Mouse (Mus musculus) forebrain, embryonic 16.5 days (tissue): Measurements from ENCODE around the gene Col5a1. TPM values are rescaled to one million over a fixed set of nuclear protein-coding genes. Genes with fewer than 3 reads are reported as not detected.

ENCODE experiments used
- ATAC-seq: fragments of 200-750 bp; cut with Nextera tagmentation; 2 replicates; pipeline ENCODE4 v1.8.0; 2017; ENCODE audit warnings: mild to moderate bottlenecking, moderate library complexity
- H3K27ac ChIP-seq: fragments of 300-500 bp; sonication (generic); 2 replicates; pipeline ENCODE4 v1.5.1; 2014; ENCODE audit warnings: low read length, control low read depth
- H3K27me3 ChIP-seq: fragments of 300-500 bp; sonication (generic); replicated peaks from 2 replicates; pipeline ENCODE4 v1.6.1; 2014; ENCODE audit warnings: low read length; ENCODE audit not compliant: control insufficient read depth, insufficient read depth
- H3K36me3 ChIP-seq: fragments of 300-500 bp; sonication (generic); 2 replicates; pipeline ENCODE4 v1.6.1; 2014; ENCODE audit not compliant: control insufficient read depth, insufficient read depth
- H3K4me1 ChIP-seq: fragments of 300-500 bp; sonication (generic); replicated peaks from 2 replicates; pipeline ENCODE4 v1.6.1; 2014; ENCODE audit warnings: low read length; ENCODE audit not compliant: control insufficient read depth, insufficient read depth
- H3K4me2 ChIP-seq: fragments of 300-500 bp; sonication (generic); 2 replicates; pipeline ENCODE4 v1.6.1; 2014; ENCODE audit warnings: mild to moderate bottlenecking, low read length, control low read depth
- H3K4me3 ChIP-seq: fragments of 300-500 bp; sonication (generic); replicated peaks from 2 replicates; pipeline ENCODE4 v1.5.1; 2014; ENCODE audit warnings: mild to moderate bottlenecking, low read length, control low read depth
- H3K9ac ChIP-seq: fragments of 300-500 bp; sonication (generic); replicated peaks from 2 replicates; pipeline ENCODE4 v1.6.1; 2014; ENCODE audit warnings: low read depth, low read length, control low read depth
- H3K9me3 ChIP-seq: fragments of 300-500 bp; sonication (generic); 2 replicates; pipeline ENCODE4 v1.6.1; 2016; ENCODE audit warnings: low read length; ENCODE audit not compliant: control insufficient read depth
- WGBS: fragments of 180-500 bp; shearing (Covaris S2); extraction: QIAGEN DNeasy Blood & Tissue Kit; methylation state at CpG from one replicate; pipeline ENCODE4 v1.1.7; 2014; 5-methylcytosine and 5-hydroxymethylcytosine counted together
- polyA plus RNA-seq: library from polyadenylated mRNA; unstranded; fragments of >200 nt; fragmentation: Nextera tagmentation; extraction: Ambion mirVana; gene quantifications from 2 replicates; pipeline ENCODE4 v1.2.1, GENCODE M21; 2015

Col5a1 gene
- polyA plus RNA-seq, 1 experiment from 2014 or later = 4.8 TPM

- Histone ChIP-seq H3K4me1 (peaks cover 20% of the 10 kb centered on the region), H3K36me3 (no peaks in the 10 kb centered on the region), H3K4me3 (no peak overlapping the region), H3K4me2 (no peak overlapping the region), H3K27ac (no peak overlapping the region), H3K9ac (no peak overlapping the region), H3K27me3 (no peaks in the 10 kb centered on the region), H3K9me3 (no peaks in the 10 kb centered on the region)
- ATAC-seq = no peak
- WGBS = 96% methylated on average over 10 of the region's 10 CpGs
These were observed 153.6 kb downstream of the Col5a1 start for GRCm38 (mm10) chr2:28039647-28040325.

GRCm38 (mm10) chr2:28040466-28040865, 154.2 kb downstream of the Col5a1 start:
- Histone ChIP-seq H3K9ac (no peak overlapping the region), H3K9me3 (no peaks in the 10 kb centered on the region), H3K4me2 (no peak overlapping the region), H3K36me3 (no peaks in the 10 kb centered on the region), H3K27ac (no peak overlapping the region), H3K4me1 (peaks cover 20% of the 10 kb centered on the region), H3K27me3 (no peaks in the 10 kb centered on the region), H3K4me3 (no peak overlapping the region)
- no peak for ATAC-seq
- 100% methylated on average over 1 of the region's 1 CpGs for WGBS

- Histone ChIP-seq H3K4me1 (no peaks in the 10 kb centered on the region), H3K36me3 (no peaks in the 10 kb centered on the region), H3K9ac (no peak overlapping the region), H3K4me2 (no peak overlapping the region), H3K9me3 (no peaks in the 10 kb centered on the region), H3K4me3 (no peak overlapping the region), H3K27ac (no peak overlapping the region), H3K27me3 (no peaks in the 10 kb centered on the region)
- 86% methylated on average over 9 of the region's 9 CpGs for WGBS
- ATAC-seq = no peak
These were observed 158.8 kb downstream of the Col5a1 start for GRCm38 (mm10) chr2:28044920-28045598.

GRCm38 (mm10) chr2:28046311-28046710, 160.1 kb downstream of the Col5a1 start:
- H3K27me3 ChIP-seq = no peaks in the 10 kb centered on the region
- no peak overlapping the region for H3K4me3 ChIP-seq
- no peak for ATAC-seq
- no peak overlapping the region for H3K9ac ChIP-seq
- no peaks in the 10 kb centered on the region for H3K4me1 ChIP-seq
- no peaks in the 10 kb centered on the region for H3K36me3 ChIP-seq
- H3K27ac ChIP-seq = no peak overlapping the region
- no peaks in the 10 kb centered on the region for H3K9me3 ChIP-seq
- 68% methylated on average over 6 of the region's 6 CpGs for WGBS
- no peak overlapping the region for H3K4me2 ChIP-seq

GRCm38 (mm10) chr2:28047092-28047491, 160.9 kb downstream of the Col5a1 start:
- H3K4me1 ChIP-seq = no peaks in the 10 kb centered on the region
- H3K36me3 ChIP-seq = no peaks in the 10 kb centered on the region
- H3K9me3 ChIP-seq = no peaks in the 10 kb centered on the region
- H3K9ac ChIP-seq = no peak overlapping the region
- H3K27ac ChIP-seq = no peak overlapping the region
- ATAC-seq = no peak
- H3K4me2 ChIP-seq = no peak overlapping the region
- WGBS = 82% methylated on average over 7 of the region's 7 CpGs
- no peak overlapping the region for H3K4me3 ChIP-seq
- H3K27me3 ChIP-seq = no peaks in the 10 kb centered on the region

- Histone ChIP-seq H3K4me3 (no peak overlapping the region), H3K4me1 (no peaks in the 10 kb centered on the region), H3K36me3 (no peaks in the 10 kb centered on the region), H3K4me2 (no peak overlapping the region), H3K27ac (no peak overlapping the region), H3K9ac (no peak overlapping the region), H3K27me3 (no peaks in the 10 kb centered on the region), H3K9me3 (no peaks in the 10 kb centered on the region)
- ATAC-seq = no peak
- WGBS = 87% methylated on average over 1 of the region's 1 CpGs
These were observed 173.7 kb downstream of the Col5a1 start for GRCm38 (mm10) chr2:28059922-28060321.

GRCm38 (mm10) chr2:28063711-28064338, 177.6 kb downstream of the Col5a1 start:
- no peak overlapping the region for H3K4me3 ChIP-seq
- ATAC-seq = no peak
- no peaks in the 10 kb centered on the region for H3K27me3 ChIP-seq
- no peak overlapping the region for H3K27ac ChIP-seq
- H3K4me1 ChIP-seq = peaks cover 17% of the 10 kb centered on the region
- no peaks in the 10 kb centered on the region for H3K36me3 ChIP-seq
- WGBS = 95% methylated on average over 4 of the region's 4 CpGs
- no peak overlapping the region for H3K4me2 ChIP-seq
- H3K9me3 ChIP-seq = no peaks in the 10 kb centered on the region
- H3K9ac ChIP-seq = no peak overlapping the region

GRCm38 (mm10) chr2:28064339-28065080, 178.3 kb downstream of the Col5a1 start:
- Histone ChIP-seq H3K36me3 (no peaks in the 10 kb centered on the region), H3K27me3 (no peaks in the 10 kb centered on the region), H3K4me1 (peaks cover 22% of the 10 kb centered on the region), H3K27ac (no peak overlapping the region), H3K4me3 (no peak overlapping the region), H3K9ac (no peak overlapping the region), H3K9me3 (no peaks in the 10 kb centered on the region), H3K4me2 (no peak overlapping the region)
- ATAC-seq = no peak
- WGBS = 76% methylated on average over 7 of the region's 7 CpGs

- Histone ChIP-seq H3K4me1 (peaks cover 22% of the 10 kb centered on the region), H3K27ac (no peak overlapping the region), H3K27me3 (no peaks in the 10 kb centered on the region), H3K4me3 (no peak overlapping the region), H3K4me2 (no peak overlapping the region), H3K9ac (no peak overlapping the region), H3K36me3 (no peaks in the 10 kb centered on the region), H3K9me3 (no peaks in the 10 kb centered on the region)
- WGBS = 88% methylated on average over 5 of the region's 5 CpGs
- ATAC-seq = no peak
These were observed 178.9 kb downstream of the Col5a1 start for GRCm38 (mm10) chr2:28065081-28065651.
